Mouse (Mus musculus) MEL (cell line): ENCODE data around the gene Mrnip. TPM values are rescaled to one million over a fixed set of nuclear protein-coding genes. Genes with fewer than 3 reads are reported as not detected.

ENCODE experiments used
- DNase-seq: peaks from one replicate; pipeline ENCODE4 v3.0.0; 2011; ENCODE audit warnings: low read depth, low spot score
- H3K27ac ChIP-seq: 2 replicates; pipeline ENCODE4 v1.5.1; 2012; ENCODE audit warnings: low read depth, mild to moderate bottlenecking, control low read depth, low read length, moderate library complexity; ENCODE audit not compliant: control insufficient read depth
- H3K27me3 ChIP-seq, 2 experiments: fragments of 150-350 bp in 1 of 2; sonication (generic) in 1 of 2; 2 replicates each; pipeline ENCODE4 v1.6.1; 2012; ENCODE audit warnings: low read length in 2 of 2, mild to moderate bottlenecking in 2 of 2, improper control_type of control experiment in 1 of 2, moderate library complexity in 1 of 2; ENCODE audit not compliant: insufficient read depth in 2 of 2, control insufficient read depth in 1 of 2
- H3K36me3 ChIP-seq, 2 experiments: 2 replicates each; pipeline ENCODE4 v1.6.1; 2012 to 2014; ENCODE audit warnings: low read length in 2 of 2, improper control_type of control experiment in 1 of 2, inconsistent platforms in 1 of 2, mild to moderate bottlenecking in 1 of 2; ENCODE audit not compliant: insufficient read depth in 2 of 2, control insufficient read depth in 1 of 2
- H3K4me1 ChIP-seq, 2 experiments: fragments of 150-350 bp in 1 of 2; sonication (generic) in 1 of 2; 2 replicates each; pipeline ENCODE4 v1.6.1; 2012; ENCODE audit warnings: low read length in 2 of 2, improper control_type of control experiment in 1 of 2, mild to moderate bottlenecking in 1 of 2; ENCODE audit not compliant: insufficient read depth in 2 of 2, control insufficient read depth in 1 of 2
- H3K4me3 ChIP-seq, 2 experiments: fragments of 150-350 bp in 1 of 2; sonication (generic) in 1 of 2; 2 replicates each; pipeline ENCODE4 v1.5.1; 2012; ENCODE audit warnings: low read depth in 2 of 2, low read length in 2 of 2, mild to moderate bottlenecking in 2 of 2, moderate library complexity in 2 of 2, control low read depth in 1 of 2, improper control_type of control experiment in 1 of 2; ENCODE audit not compliant: control insufficient read depth in 1 of 2, insufficient read depth in 1 of 2
- H3K79me2 ChIP-seq: 2 replicates; pipeline ENCODE4 v1.6.1; 2012; ENCODE audit warnings: mild to moderate bottlenecking, low read length, moderate library complexity; ENCODE audit not compliant: control insufficient read depth, poor library complexity, insufficient read depth
- H3K9ac ChIP-seq: 2 replicates; pipeline ENCODE4 v1.6.1; 2012; ENCODE audit warnings: low read depth, mild to moderate bottlenecking, control low read depth, low read length, moderate library complexity; ENCODE audit not compliant: control insufficient read depth, poor library complexity, severe bottlenecking
- H3K9me3 ChIP-seq: fragments of 150-350 bp; sonication (generic); replicated peaks from 2 replicates; pipeline ENCODE4 v1.6.1; 2012; ENCODE audit warnings: mild to moderate bottlenecking, low read length, improper control_type of control experiment, moderate library complexity; ENCODE audit not compliant: insufficient read depth
- BHLHE40 ChIP-seq: IDR thresholded peaks from 2 replicates; pipeline ENCODE4 v1.6.1; 2012; ENCODE audit warnings: low read depth, mild to moderate bottlenecking, inconsistent platforms, low read length, improper control_type of control experiment, borderline replicate concordance
- CHD2 ChIP-seq: IDR thresholded peaks from 2 replicates; pipeline ENCODE4 v1.6.1; 2011; ENCODE audit warnings: low read length, improper control_type of control experiment
- CTCF ChIP-seq, 3 experiments: IDR thresholded peaks in 2 of 3; conservative IDR thresholded peaks in 1 of 3; 2 replicates each; pipeline ENCODE4 v1.5.1; 2011 to 2012; ENCODE audit warnings: low read length in 3 of 3, low read depth in 2 of 3, mild to moderate bottlenecking in 2 of 3, improper control_type of control experiment in 1 of 3, inconsistent platforms in 1 of 3, mixed read lengths in 1 of 3, moderate library complexity in 1 of 3; ENCODE audit not compliant: control insufficient read depth in 1 of 3, insufficient read depth in 1 of 3, poor library complexity in 1 of 3, severe bottlenecking in 1 of 3
- ELF1 ChIP-seq: IDR thresholded peaks from 2 replicates; pipeline ENCODE4 v1.6.1; 2014; ENCODE audit warnings: low read depth, mild to moderate bottlenecking, inconsistent platforms, low read length, improper control_type of control experiment, moderate library complexity
- EP300 ChIP-seq, 2 experiments: IDR thresholded peaks; 2 replicates each; pipeline ENCODE4 v1.6.1; 2011; ENCODE audit warnings: improper control_type of control experiment in 2 of 2, low read length in 2 of 2, low read depth in 1 of 2, mild to moderate bottlenecking in 1 of 2
- HCFC1 ChIP-seq: IDR thresholded peaks from 2 replicates; pipeline ENCODE4 v1.6.1; 2012; ENCODE audit warnings: low read depth, mild to moderate bottlenecking, inconsistent platforms, low read length, improper control_type of control experiment, moderate library complexity
- JUND ChIP-seq: IDR thresholded peaks from 2 replicates; pipeline ENCODE4 v1.6.1; 2011; ENCODE audit warnings: low read depth, mild to moderate bottlenecking, improper control_type of control experiment, low read length
- KAT2A ChIP-seq: conservative IDR thresholded peaks from 2 replicates; pipeline ENCODE4 v1.6.1; 2012; ENCODE audit warnings: low read depth, low read length, improper control_type of control experiment, inconsistent platforms
- MAFK ChIP-seq: IDR thresholded peaks from 2 replicates; pipeline ENCODE4 v1.6.1; 2011; ENCODE audit warnings: low read depth, mild to moderate bottlenecking, low read length, improper control_type of control experiment, borderline replicate concordance
- MAX ChIP-seq: IDR thresholded peaks from 2 replicates; pipeline ENCODE4 v1.6.1; 2011; ENCODE audit warnings: low read length, improper control_type of control experiment
- MAZ ChIP-seq: IDR thresholded peaks from 2 replicates; pipeline ENCODE4 v1.6.1; 2012; ENCODE audit warnings: low read depth, mild to moderate bottlenecking, inconsistent platforms, low read length, improper control_type of control experiment
- MXI1 ChIP-seq: IDR thresholded peaks from 2 replicates; pipeline ENCODE4 v1.6.1; 2011; ENCODE audit warnings: mild to moderate bottlenecking, low read depth, low read length, improper control_type of control experiment
- MYC ChIP-seq: IDR thresholded peaks from 2 replicates; pipeline ENCODE4 v1.6.1; 2011; ENCODE audit warnings: low read depth, mild to moderate bottlenecking, low read length, improper control_type of control experiment, moderate library complexity
- POLR2A ChIP-seq, 2 experiments: IDR thresholded peaks; 2 replicates each; pipeline ENCODE4 v1.6.1; 2011 to 2012; ENCODE audit warnings: low read length in 2 of 2, mild to moderate bottlenecking in 2 of 2, control low read depth in 1 of 2, improper control_type of control experiment in 1 of 2, low read depth in 1 of 2, moderate library complexity in 1 of 2; ENCODE audit not compliant: control insufficient read depth in 1 of 2, insufficient read depth in 1 of 2, poor library complexity in 1 of 2
- POLR2AphosphoS5 ChIP-seq: IDR thresholded peaks from 2 replicates; pipeline ENCODE4 v1.6.1; 2012; ENCODE audit warnings: low read depth, borderline replicate concordance, mild to moderate bottlenecking, inconsistent platforms, low read length, moderate library complexity, mixed read lengths
- RAD21 ChIP-seq: IDR thresholded peaks from 2 replicates; pipeline ENCODE4 v1.6.1; 2011; ENCODE audit warnings: mild to moderate bottlenecking, low read depth, low read length, improper control_type of control experiment
- SMC3 ChIP-seq: IDR thresholded peaks from 2 replicates; pipeline ENCODE4 v1.6.1; 2011; ENCODE audit warnings: low read depth, low read length, improper control_type of control experiment
- TAL1 ChIP-seq: IDR thresholded peaks from 2 replicates; pipeline ENCODE4 v1.6.1; 2012; ENCODE audit warnings: mild to moderate bottlenecking, inconsistent platforms, low read length, moderate library complexity, mixed read lengths
- TCF12 ChIP-seq: IDR thresholded peaks from 2 replicates; pipeline ENCODE4 v1.6.1; 2014; ENCODE audit warnings: low read depth, mild to moderate bottlenecking, inconsistent platforms, low read length, improper control_type of control experiment, moderate library complexity
- USF1 ChIP-seq: IDR thresholded peaks from 2 replicates; pipeline ENCODE4 v1.6.1; 2014; ENCODE audit warnings: low read depth, mild to moderate bottlenecking, inconsistent platforms, low read length, improper control_type of control experiment, moderate library complexity
- ZC3H11A ChIP-seq: IDR thresholded peaks from 2 replicates; pipeline ENCODE4 v1.6.1; 2012; ENCODE audit warnings: low read depth, mild to moderate bottlenecking, inconsistent platforms, low read length, improper control_type of control experiment
- ZKSCAN1 ChIP-seq: IDR thresholded peaks from 2 replicates; pipeline ENCODE4 v1.6.1; 2012; ENCODE audit warnings: low read depth, mild to moderate bottlenecking, inconsistent platforms, low read length, improper control_type of control experiment, moderate library complexity
- polyA plus RNA-seq, 2 experiments: library from polyadenylated mRNA; stranded (reverse) in 1 of 2; unstranded in 1 of 2; fragments of >175 nt in 1 of 2; fragments of >200 nt in 1 of 2; gene quantifications; 2 replicates each; pipeline versions ENCODE4 v1.2.1 to v1.2.4; 2012; ENCODE audit warnings: low replicate concordance in 2 of 2, low read depth in 1 of 2; ENCODE audit not compliant: insufficient read length in 2 of 2, insufficient read depth in 1 of 2, missing spikeins in 1 of 2
- total RNA-seq: library from RNA; depleted of rRNA; stranded (reverse); fragments of 300-350 nt; gene quantifications from 2 replicates; pipeline ENCODE4 v1.2.3, GENCODE M21; 2012

The Mrnip gene
- total and polyA plus RNA-seq, 3 experiments, result 8.6 to 10.6 TPM; not detected in 1

DNA sequence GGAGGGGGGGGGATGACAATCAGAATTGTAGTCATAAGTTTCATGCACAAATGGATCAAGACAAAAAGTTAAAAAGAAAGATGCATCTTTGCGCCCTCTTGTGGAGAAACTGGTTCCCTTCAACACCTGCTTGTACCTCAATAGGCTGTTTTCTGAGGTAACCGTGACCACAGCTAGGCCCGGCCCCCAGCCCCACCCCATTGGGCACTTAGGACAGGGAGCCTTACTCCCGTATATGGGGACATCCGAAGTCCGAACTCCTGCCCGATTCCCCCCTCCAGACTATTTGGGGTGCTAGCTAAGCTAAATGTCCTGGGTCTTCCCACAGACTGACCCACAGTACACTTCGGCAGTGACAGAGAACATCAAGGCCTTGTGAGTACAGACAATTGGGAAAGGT, 57.2 kb downstream of the Mrnip start (continued):
- no peak for TF ChIP-seq BHLHE40
- TF ChIP-seq RAD21, result peak; percentile 69
- TF ChIP-seq EP300 (IDR thresholded peaks at IDR 0.05; ENCODE audit: low read depth in 1 of 2, low read length in 2 of 2), result no peak
- no peak for TF ChIP-seq TAL1
- no peak for TF ChIP-seq USF1
- no peak for TF ChIP-seq MAX
- peak; percentile 53 to 83 (median 75) for TF ChIP-seq CTCF (IDR thresholded peaks at IDR 0.05 in 2 of 3, conservative IDR thresholded peaks at IDR 0.05 in 1 of 3; ENCODE audit: control insufficient read depth in 1 of 3, insufficient read depth in 1 of 3, low read depth in 2 of 3, low read length in 3 of 3, poor library complexity in 1 of 3, severe bottlenecking in 1 of 3)
- no peak for TF ChIP-seq CHD2
- no peak for TF ChIP-seq POLR2AphosphoS5
- peak; percentile 84 for TF ChIP-seq SMC3

DNA sequence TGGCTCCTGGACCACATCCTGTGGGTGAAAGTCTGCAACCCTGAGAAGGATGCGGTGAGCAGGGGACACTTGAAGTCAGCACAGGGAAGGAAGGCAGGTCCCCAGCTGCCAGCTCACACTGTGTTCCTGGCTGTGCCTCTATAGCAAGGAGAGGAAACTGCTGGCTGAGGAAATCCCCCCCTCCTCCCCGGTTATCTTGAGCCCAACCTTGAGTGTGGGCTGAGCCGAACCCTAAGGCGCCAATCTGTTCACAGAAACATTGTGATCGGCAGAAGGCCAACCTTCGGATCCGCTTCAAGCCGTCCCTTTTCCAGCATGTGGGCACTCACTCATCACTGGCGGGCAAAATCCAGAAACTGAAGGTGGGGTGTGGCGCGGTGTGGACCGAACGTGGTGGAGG, 58.8 kb downstream of the Mrnip start:
- Histone ChIP-seq H3K9ac (no peak overlapping the region), H3K36me3 (peaks cover 2 to 5% of the 10 kb centered on the region in 2 experiments; a peak in 3 of 4 replicates), H3K27ac (no peak overlapping the region), H3K4me1 (peaks cover 0 to 8% of the 10 kb centered on the region in 2 experiments; a peak in 3 of 4 replicates), H3K4me3 (no peak overlapping the region), H3K79me2 (no peaks in the 10 kb centered on the region; the same call in 1 of the 2 replicates), H3K27me3 (no peaks in the 10 kb centered on the region), H3K9me3 (no peaks in the 10 kb centered on the region)
- DNase-seq, result no peak
- TF ChIP-seq ZC3H11A, result no peak
- TF ChIP-seq ZKSCAN1, result no peak
- no peak for TF ChIP-seq POLR2A (IDR thresholded peaks at IDR 0.05; ENCODE audit: control insufficient read depth in 1 of 2, insufficient read depth in 1 of 2, low read depth in 1 of 2, low read length in 2 of 2, poor library complexity in 1 of 2)
- no peak for TF ChIP-seq MXI1
- no peak for TF ChIP-seq JUND
- no peak for TF ChIP-seq MAFK
- no peak for TF ChIP-seq ELF1
- no peak for TF ChIP-seq MYC
- TF ChIP-seq POLR2AphosphoS5, result no peak
- no peak for TF ChIP-seq KAT2A
- no peak for TF ChIP-seq HCFC1
- no peak for TF ChIP-seq MAZ
- no peak for TF ChIP-seq TCF12
